Mouse (Mus musculus) ovary, adult 18-20 months (tissue): ENCODE measurements around the gene Mgst3.

ENCODE experiments used
- DNase-seq: peaks from one replicate; pipeline ENCODE4 v3.0.0; 2022; ENCODE audit warnings: low spot score, mixed read lengths

Mgst3 gene

DNA sequence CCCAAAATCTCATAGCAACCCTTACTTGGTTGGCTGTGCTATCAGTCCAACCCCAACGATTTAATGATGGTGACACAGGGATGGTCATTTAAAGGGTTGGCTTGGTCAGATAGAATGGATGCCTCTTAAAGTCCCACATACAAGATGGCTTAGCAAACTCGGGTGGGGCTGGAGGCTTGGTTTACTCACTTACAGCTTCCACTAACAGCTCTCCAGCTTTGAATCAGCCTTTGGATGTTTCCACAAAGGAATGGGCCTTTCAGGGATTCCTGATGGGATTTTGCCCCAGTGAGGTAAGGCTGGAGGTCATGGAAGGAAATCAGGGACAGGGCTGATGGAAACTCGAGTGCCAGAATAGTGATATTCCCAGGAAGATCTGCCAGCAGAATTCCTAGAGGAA, 5.8 kb downstream of the Mgst3 start:
- no peak for DNase-seq

DNA sequence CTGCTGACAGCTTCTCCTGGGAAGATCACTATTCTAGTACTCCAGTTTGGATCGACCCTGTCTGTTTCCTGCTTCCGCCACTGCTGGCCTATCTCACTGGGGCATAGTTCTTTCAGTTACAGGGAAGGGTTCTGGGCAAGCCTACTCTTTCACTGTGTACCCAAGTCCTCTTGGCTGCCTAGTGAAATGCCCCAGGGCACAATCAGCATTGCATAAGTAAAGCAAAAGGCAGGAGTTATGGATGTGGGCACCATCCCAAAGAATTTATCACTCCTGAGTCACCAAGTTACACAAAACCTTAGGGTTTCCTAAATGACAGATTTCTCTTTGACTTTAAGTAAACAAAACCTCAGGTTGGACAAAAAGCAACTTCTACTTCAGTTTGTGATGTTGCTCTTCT, 6.3 kb downstream of the Mgst3 start:
- no peak for DNase-seq

DNA sequence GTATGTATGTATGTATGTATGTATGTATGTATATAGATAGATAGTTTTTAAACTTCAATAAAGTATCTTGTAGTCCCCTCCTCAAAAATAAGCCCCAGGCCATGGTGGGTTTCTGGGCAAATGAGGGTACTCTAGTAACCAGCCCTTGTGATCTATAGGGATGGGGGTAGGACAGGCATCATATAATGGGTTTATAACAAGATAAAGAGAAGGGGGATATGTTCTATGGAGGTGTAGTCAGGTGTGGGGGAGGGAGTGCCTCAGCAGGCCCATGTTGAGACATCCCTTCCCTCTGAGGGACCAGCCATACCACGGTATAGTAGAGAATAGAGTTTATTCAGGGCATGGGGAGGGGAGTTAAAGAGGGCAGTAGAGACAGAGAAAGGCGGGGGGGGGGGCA, 7.2 kb downstream of the Mgst3 start:
- DNase-seq = no peak

DNA sequence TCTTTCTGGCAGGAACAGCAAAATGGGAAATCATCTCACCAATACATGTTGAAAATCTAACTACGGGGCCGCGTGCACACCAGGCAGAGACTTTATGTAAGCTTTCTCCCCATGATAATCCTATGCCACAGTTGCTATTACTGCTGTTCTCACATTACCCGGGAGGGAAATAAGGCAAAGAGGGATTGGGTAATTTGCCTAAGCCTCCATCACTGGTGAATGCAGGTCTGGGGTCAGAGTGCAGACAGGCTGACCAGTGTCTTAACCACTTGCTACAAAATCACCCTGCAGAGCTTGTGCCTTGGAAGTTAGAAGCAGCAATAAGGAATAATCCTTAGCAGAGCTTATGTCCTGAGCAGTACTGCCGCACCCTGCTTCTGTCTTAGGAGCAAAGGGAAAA, 8.0 kb downstream of the Mgst3 start:
- no peak for DNase-seq

DNA sequence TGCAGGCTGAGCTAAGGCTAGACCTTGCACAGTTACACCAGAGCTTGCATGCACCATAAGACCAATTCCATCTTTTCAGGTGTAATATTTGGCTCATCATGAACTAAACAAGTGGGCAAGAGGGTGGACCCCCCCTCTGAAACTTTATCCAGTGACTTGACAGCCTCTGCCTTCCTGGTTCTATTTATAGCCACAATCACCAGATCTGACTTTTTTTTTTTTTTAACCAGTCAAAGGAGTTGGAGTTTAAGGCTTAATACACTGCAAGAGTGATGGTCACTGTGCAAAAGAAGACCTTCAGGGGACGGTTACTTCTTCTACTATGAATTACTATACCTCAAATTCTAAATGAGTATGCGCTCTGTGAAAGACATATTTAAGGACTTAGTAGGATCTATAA, 8.4 kb downstream of the Mgst3 start:
- DNase-seq = no peak

DNA sequence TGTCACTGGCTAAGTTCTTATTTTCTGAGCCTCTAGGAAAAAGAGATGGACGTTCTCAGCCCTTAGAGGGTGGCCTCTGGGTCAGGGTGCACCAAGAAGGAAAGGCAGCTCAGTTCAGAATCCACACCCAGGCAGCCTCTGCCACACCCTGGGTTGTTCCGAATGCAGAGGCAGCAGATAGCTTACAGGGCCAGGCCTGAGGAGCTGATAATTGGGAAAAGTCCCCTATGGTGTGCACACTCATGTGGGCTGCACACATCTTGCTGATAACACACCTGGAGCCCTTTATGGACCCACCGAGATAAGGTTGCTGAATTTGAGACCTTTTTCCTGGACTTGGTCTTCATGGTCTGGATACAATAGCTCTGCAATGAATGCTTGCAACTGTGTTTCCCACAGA, 9.5 kb downstream of the Mgst3 start:
- DNase-seq = no peak

DNA sequence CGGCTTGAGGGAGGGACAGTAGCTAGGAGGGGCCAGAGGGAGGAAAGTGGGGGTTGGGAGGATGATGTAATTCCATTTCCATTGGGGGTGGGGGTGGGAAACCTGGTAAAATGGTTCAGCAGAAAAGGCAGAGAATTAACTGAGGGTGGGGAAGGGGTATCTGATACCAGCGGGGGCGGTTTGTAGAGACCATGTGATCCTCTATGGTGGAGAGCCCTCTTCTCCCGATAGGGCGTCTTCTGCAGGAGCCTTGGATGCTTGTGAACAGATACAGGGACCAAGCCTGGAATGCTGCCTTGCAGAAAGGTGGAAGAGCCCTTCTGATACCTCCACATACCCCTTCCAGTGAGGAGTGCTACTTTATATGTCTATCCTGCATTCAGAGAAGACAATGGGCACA, 10.5 kb downstream of the Mgst3 start:
- no peak for DNase-seq

DNA sequence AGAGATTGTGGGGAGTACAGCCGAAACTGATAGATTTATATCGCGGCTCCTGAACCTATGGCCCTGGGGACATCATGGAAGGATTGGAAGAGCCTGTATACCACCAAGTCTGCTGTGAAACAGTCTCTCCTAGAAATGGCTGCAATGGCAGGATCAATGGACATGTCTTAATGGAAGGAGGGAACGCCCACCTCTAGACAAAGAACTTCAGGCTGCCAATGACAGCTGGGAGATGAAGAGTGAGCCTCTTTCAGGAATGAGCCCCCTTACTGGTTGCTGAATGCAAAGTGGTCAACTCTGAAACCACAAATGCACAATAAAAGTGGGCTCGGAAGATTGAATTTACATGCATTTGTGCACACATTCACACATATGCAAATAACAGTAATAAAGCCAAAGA, 10.9 kb downstream of the Mgst3 start:
- no peak for DNase-seq

DNA sequence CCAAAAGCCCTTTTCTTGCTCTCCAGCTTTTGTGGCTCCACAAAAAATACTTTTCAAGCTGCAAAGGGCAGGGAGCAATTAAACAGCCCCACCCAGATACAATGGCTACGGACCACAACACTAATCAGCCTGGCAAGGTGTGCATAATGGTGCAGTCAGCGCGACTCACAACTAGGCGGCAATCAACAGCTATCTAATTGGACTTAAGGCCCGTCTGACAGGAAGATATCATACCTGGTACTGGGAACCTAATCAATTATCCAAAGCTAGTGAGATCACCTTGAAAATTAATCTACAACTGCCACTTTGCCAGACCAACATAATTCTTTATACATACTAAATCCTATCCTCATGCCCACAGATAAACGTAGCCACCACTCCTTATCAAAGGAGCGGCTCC, 11.3 kb downstream of the Mgst3 start:
- no peak for DNase-seq

DNA sequence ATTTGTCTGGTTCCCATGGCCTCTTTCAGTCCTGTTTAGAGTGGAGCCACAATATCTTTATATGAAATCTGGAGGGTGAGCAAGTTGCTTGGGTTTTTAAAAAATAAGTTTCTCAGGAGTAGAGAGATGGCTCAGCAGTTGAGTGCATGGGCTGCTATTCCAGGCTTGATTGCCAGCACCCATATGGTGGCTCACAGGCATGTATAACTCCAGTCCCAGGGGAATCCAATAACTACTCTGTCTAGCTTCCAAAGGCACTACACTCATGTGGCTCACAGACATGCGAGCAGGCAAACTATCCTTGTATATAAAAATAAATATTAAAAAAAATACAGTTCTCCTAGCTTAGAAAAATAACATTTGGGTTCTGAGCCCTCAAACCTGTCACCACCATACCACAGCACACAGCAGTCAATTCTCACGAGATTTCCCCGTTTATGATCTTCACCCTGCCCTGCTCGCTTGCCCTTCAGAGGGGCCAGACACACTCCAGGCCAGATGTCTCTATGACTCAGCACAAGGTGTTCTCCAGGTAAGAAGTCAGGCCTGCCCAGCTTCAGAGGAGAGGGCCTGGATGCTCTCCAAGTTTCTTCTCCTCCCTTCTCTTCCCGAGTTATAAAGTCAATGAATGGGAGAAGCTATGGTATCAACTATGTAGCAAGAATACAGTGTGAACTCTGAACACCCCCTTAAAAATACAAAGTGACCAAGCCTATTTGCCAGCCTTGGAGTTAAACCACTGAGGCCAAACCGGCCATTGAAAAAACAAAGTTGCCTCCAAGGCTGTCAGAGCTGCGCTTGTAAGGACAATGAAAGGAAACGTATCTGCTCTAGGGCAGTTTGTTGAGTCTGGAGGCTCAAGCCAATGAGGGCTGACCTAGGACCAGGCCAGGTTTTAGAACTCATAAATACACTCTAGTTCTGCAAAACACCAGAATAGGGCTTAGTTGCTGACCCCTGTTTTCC, 12.3 kb downstream of the Mgst3 start:
- no peak for DNase-seq

DNA sequence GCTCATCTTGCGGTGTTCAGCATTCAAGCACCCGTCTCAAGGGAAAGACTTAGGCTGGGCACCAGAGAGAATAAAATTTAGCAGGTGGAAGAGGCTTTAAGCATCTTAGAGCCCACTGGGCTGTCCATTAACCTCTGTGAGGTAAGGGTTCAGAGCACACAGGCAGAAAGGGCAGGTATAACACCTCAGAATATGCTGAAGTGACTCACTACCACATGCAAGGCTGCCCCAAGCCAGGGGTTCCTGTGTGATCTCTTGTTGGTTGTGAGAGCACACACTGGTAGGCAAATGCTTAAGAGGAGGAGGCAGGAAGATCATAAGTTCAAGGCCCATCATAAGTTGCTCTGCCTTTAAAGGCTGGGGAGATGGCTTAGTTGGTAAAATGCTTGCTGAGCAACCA, 13.4 kb downstream of the Mgst3 start:
- DNase-seq = no peak

DNA sequence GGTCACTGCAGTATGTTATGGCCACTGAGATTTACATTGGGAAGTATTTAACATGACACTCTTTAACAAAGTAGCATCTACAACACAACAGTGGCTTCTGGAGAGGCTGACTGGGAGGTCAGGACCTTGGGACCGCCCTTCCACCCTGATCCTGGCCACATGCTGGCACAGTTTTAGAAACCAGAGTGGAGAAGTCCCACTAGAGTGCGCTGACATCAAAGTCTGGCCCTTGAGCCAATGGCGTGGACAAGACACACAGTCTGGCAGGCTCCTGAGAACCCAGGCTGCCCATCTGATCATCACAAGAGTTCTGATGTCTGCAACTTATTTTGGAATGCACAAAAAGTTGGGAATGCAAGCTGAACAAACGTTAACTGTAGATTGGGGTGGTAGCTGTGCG, 13.9 kb downstream of the Mgst3 start:
- no peak for DNase-seq

DNA sequence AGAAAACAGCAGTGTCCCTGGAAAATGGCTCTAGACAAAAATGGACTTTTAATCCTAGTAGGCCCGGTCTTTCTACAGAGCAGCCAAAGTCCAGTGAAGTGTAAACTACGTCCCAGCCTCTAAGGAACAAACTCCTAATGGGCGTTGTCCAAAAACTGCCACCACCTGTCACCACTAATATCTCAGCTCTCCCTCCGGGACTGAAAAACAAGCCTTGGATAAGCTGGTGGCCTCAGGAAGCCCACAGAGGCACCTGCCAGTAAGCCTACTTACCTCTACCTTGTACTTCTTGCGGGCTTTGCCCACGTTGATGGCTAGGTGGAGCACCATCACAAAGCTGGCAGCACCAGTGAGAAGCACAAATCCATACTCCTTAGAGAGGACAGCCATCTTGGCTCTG, 15.6 kb downstream of the Mgst3 start:
- no peak for DNase-seq

DNA sequence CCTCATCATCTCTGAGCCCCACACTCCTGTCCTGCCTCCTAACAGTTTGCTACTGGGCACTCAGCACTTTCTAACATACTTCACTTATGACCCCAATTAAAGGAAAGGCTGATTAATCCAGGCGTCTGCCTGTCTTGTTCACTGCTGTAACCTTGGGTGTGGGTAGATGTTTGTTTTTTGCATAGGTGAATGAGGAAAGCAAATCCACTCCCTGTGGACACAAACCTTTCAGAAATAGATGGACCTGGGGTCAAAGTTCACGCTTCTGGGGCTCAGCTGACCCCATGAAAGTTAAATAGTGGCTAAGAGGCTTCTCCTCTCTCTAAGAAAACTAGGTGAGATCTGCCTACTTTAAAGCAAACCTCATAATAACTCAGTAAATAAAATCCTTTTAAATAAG, 18.7 kb downstream of the Mgst3 start:
- no peak for DNase-seq

DNA sequence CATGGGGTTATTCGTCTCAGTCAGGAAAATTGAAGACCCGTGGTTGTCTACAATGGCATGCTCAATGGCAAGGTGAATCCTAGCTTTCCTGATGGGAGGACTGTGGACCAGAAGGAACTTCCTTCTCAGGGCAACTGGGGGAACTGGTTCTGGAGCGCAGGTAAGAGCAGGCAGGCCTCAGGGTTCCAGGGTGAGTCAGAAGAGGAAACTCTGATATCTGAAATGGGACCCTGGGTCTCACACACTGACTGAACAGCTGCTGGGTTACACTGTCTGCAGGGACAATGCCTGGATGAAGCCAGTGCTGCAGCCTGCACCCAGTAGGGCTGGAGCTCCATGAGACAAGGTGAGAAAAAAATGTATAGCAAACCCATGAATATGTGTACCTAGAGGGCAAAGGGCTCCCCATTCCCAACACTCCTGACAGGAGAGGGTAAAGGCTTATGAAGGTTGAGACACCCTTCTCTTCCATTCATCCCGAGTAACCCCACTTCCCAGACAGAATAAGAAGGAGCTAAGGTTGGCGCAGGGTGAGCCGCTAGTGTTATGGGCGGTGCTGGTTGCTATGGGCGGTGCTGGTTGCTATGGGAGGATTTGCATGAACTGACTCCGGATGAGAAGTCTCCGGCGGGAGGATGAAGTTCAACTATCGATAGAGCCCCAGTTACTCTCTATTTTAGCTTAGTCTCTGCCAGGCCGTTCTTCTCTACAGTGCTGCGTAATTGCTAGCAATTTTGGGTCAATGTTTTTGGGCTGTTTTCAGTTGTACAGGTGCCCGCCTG, 19.4 kb downstream of the Mgst3 start:
- no peak for DNase-seq

DNA sequence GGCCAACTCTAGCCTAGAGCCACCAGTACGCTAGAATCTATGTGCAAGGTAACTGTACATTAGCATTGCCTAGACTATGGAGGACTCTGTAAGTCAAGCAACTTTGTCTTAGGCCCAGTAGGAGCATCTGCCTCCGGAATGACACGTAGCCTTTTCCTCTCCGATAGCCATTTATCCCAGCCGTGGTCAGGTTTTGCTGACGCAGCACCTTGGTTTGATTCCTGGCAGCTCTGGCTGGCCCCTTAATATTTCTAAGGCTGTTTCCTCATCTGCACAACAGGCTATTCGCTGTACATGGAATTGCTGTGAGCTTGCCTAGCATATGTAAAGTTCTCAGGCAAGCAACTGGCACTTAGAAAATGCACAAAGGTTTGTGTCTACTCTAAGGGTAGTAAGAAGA, 20.9 kb downstream of the Mgst3 start:
- DNase-seq = no peak

DNA sequence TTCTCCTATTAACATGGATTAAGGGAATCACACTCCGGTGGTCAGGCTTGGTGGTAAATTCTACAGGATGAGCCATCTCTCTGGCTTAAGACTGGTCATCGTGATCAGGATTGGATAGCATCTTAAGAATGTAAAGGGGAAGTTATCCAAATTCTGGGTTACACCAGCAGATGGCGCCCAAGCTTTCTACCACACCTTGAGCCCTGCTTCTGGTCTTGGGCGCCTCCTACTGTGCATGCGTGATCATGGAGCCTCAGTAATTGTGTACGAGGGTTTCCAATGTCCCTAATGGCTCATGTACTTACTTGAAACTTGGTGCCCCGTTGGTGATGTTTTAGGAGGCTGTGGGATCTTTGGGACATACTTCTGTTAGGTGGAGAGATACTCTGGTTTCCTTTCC, 23.7 kb downstream of the Mgst3 start:
- DNase-seq = peak; percentile 56

DNA sequence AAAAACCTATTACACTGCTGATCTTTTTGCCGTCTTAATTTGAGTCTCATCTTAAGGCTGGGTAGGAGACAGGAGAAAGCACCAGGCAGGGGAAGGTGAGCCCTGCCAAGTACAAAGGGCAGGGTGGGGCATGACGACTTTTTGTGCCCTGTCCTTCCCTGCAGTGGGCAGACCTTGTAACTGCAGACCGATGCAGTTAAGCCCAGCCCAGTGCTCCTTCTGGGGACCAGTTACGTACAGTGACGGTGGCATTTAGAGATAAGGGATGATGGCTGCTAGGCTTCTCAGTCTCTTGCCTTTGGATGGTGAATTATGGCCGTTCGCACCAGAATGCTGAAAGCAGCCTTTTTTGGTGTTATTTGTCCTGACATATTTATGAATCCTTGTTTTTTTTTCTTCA, 25.1 kb downstream of the Mgst3 start:
- DNase-seq = no peak

DNA sequence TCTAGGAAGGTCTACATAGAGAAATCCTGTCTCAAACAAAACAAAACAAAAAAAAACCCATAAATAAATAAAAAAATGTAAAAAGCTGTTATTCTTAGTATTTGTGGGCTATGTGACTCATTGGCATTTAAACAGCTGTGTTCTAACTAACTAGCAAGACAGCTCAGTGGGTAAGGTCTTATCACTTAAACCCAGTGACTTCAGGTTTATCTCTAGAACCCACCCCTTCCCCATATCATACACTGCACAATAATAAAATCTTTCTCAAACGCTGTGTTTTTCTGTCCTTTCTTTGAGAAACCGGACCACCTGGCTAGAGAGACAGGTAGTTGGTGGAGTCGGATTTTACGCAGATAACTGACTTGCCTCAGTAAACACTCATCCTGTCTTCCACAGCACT, 25.6 kb downstream of the Mgst3 start:
- no peak for DNase-seq

DNA sequence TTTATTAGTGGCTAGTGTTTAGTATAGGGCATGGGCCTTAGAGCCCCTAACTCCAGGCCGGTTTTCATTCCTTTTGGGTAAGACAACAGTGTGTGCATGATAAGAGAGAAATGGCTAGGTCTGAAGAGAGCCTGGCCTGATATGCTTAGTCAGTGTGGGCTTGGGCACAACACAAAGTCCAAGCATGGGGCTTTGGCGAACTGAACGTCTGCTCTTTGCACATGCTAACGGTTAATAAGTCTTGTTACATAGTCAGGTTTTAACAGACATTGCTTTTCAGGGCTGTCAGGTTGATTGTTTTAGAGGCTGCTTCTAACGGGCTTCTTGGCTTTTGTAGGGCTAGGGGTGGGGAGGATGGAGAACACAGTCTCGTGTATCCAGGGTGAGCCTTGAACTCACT, 27.0 kb downstream of the Mgst3 start:
- DNase-seq = no peak

DNA sequence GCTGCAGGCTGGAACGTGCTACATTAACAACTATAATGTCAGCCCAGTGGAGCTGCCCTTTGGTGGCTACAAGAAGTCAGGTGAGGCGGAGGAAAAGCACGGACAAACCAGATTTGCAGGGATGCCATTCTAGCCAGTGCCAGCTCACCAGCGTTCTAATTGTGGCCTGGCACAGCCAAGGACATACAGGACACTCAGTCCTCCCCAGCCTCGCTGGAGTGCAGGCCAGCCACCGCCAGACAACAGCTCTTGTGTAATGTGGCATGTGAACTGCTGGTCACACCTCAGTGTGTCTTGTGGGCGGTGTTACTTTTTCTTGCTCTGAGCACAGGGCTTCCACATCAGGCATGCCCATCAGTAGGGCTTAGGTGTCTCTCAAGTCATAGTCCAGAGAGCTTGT, 27.8 kb downstream of the Mgst3 start:
- no peak for DNase-seq

DNA sequence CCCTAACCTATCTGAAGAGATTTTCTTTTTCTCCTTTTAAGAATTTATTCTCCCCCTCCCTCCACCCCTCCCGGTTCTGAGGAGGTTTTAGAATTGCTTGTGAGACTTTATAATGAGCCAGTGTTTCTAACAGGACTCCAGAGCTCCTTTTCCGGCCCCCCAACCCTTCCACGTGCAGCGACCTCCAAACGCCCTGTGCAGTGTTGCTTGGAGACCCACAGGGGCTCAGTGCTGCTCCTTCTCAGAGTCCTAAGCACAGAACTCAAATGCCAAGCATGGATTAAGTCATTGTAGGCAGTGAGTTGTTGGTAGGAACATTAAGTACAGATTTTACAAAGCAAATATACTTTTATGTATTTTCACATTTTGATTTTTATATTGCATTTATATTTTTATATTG, 30.3 kb downstream of the Mgst3 start:
- DNase-seq = no peak

DNA sequence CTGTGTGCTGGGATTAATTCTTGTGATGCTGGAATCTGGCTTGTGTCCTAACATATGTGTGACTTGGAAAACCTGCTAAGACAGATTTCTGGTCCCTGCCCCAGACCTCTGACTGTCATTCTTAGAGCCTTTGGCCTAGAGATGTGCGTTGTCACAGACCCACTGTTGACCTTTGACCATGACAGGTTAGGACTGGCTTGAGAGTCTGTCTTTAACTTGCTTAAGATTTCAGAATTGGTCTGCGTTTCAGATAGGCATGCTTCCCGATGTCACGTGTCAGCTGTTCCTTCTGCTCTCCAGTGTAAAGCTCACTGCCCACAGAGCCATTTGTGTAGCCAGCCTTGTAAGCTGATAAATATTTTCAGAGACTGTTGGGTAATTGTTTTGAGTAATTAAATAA, 30.8 kb downstream of the Mgst3 start:
- no peak for DNase-seq

DNA sequence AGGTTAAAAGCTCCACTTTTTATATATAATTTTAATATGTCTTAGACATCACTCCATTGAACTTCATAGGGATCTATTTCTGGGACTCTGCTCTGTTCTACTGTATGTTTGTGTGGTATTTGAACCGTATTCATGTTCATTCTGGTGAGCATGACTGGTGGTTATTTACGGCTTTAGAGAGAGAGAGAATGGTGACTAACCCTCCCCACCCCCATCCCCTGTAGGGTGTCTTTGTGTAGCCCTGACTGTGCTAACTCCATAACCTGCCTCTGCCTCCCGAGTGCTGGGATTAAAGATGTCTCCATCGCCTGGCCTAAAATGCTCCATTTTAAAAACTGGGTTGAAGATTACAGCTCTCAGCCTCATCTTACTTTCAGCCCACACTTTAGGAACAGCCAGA, 33.4 kb downstream of the Mgst3 start:
- no peak for DNase-seq
